Mouse (Mus musculus) cerebellum, postnatal 10 days (tissue): Measurements from ENCODE around the gene Slc41a1.

Experiments
- DNase-seq, 2 experiments: peaks; one replicate each; pipeline ENCODE4 v3.0.0; 2021; ENCODE audit warnings: mixed read lengths in 2 of 2

The Slc41a1 gene

DNA sequence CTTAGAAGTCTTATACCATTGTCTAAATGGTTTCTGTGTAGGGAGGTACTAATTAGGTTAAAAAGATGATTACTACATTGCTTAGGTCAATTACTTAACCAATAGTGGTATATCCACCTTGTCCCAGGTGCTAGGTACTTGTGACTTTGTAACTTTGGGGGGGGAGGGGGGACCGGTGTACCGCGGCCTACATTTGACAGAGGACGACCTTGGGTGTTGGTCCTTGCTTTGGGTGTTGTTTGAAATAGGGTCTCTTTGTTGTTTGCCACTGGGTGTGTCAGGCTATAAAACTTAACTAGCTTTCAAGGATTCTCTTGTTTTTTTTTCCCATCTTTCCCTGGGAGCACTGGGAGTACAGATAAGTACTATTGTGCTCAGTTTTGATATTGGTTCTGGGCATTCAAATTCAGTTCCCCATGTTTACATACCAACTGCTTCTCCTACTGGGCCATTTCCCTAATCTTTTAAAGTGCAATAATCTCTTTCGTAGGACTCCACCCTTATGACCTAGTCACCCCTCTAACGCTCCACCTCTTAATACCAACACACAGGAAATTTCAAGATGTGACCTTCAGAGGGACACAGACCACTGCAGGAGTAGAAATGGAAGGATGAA, 62.9 kb downstream of the Slc41a1 start:
- DNase-seq, result no peak

DNA sequence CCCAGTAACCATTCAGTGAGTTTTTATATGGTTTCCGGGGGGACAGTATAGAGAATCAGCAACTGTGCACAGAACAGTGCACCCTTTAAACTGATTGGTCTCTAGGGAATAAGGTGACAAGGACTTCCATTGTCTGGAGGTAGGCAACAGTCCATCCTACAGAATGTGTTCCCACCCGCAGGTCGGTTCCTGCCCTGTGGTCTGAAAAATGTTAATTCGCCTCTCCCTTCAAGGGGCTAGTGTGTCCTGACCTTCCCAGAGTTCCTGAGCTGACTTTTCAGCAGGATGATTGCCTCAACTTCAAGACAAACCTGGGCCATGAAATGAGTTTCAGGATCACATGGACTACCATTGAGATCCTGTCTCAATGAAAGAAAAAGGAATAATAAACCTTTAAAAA, 64.1 kb downstream of the Slc41a1 start:
- no peak for DNase-seq
